Mouse (Mus musculus) midbrain, embryonic 11.5 days (tissue): ENCODE data around the gene Polh. TPM values are rescaled to one million over a fixed set of nuclear protein-coding genes. Genes with fewer than 3 reads are reported as not detected.
A peak's percentile ranks its signal among the peaks of the same experiment; 100 is the strongest.

Source experiments
- ATAC-seq: fragments of 200-750 bp; cut with Nextera tagmentation; 2 replicates; pipeline ENCODE4 v1.8.0; 2017; ENCODE audit warnings: moderate TSS enrichment, moderate library complexity; ENCODE audit not compliant: low FRiP score
- DNase-seq: peaks from one replicate; pipeline ENCODE4 v3.0.0; 2015; ENCODE audit warnings: low spot score; ENCODE audit errors: missing footprints
- H3K27ac ChIP-seq: fragments of 300-500 bp; sonication (generic); 2 replicates; pipeline ENCODE4 v1.5.1; 2014; ENCODE audit warnings: low read depth, low read length
- H3K27me3 ChIP-seq: fragments of 300-500 bp; sonication (generic); 2 replicates; pipeline ENCODE4 v1.6.1; 2014; ENCODE audit warnings: mild to moderate bottlenecking, low read length, moderate library complexity, mixed read lengths; ENCODE audit not compliant: control insufficient read depth, insufficient read depth
- H3K36me3 ChIP-seq: fragments of 300-500 bp; sonication (generic); 2 replicates; pipeline ENCODE4 v1.6.1; 2014; ENCODE audit warnings: mild to moderate bottlenecking, low read length, moderate library complexity, mixed read lengths; ENCODE audit not compliant: control insufficient read depth, insufficient read depth
- H3K4me1 ChIP-seq: fragments of 300-500 bp; sonication (generic); 2 replicates; pipeline ENCODE4 v1.6.1; 2014; ENCODE audit warnings: low read length; ENCODE audit not compliant: control insufficient read depth, insufficient read depth
- H3K4me2 ChIP-seq: fragments of 300-500 bp; sonication (generic); 2 replicates; pipeline ENCODE4 v1.6.1; 2014; ENCODE audit warnings: mild to moderate bottlenecking, moderate library complexity
- H3K4me3 ChIP-seq: fragments of 300-500 bp; sonication (generic); 2 replicates; pipeline ENCODE4 v1.5.1; 2014; ENCODE audit warnings: low read depth, low read length
- H3K9ac ChIP-seq: fragments of 300-500 bp; sonication (generic); 2 replicates; pipeline ENCODE4 v1.6.1; 2014; ENCODE audit warnings: low read length
- H3K9me3 ChIP-seq: fragments of 300-500 bp; sonication (generic); 2 replicates; pipeline ENCODE4 v1.6.1; 2016; ENCODE audit warnings: low read length; ENCODE audit not compliant: control insufficient read depth
- WGBS: fragments of 180-500 bp; shearing (Covaris S2); extraction: QIAGEN DNeasy Blood & Tissue Kit; methylation state at CpG from one replicate; pipeline ENCODE4 v1.1.7; 2014; 5-methylcytosine and 5-hydroxymethylcytosine counted together
- polyA plus RNA-seq: library from polyadenylated mRNA; unstranded; fragments of >200 nt; fragmentation: Nextera tagmentation; extraction: Ambion mirVana; gene quantifications from 2 replicates; pipeline ENCODE4 v1.2.1, GENCODE M21; 2014

The Polh gene
- polyA plus RNA-seq, 1 experiment from 2014 or later, result 10.8 TPM

DNA sequence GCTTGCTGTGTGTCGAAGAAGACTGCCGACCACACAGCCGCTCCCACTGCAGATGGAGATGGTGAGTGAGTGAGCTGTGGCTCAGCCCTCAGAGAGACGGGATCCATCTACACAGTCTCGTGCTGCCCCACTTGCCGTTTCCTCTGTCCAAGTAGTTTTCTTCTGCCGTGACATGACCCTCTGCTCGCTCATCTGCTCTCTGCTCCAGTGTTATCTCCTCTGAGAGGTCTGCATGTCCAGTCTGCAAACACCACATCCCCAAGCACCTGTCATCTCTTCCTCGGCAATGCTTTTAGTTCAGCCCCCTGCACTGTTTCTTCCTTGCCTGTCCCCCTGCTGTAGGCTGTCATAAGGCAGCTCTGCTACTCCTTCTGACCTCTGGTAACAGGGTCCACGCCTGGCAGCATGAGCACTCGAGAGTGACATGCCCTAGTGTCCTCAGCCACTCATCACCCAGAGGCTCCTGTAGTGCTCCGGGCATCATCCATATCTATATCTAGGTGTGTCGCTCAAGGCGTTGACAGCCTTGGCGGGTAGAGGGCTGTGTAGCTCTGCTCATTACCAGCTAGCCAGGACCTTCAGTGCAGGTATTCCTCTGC is 37.2 kb upstream of the Polh start:
- no peaks in the 10 kb centered on the region for H3K27me3 ChIP-seq
- H3K9me3 ChIP-seq, result no peaks in the 10 kb centered on the region
- H3K9ac ChIP-seq, result no peak overlapping the region
- no peak overlapping the region for H3K4me2 ChIP-seq
- H3K36me3 ChIP-seq, result peaks cover 38% of the 10 kb centered on the region
- DNase-seq, result no peak
- H3K4me3 ChIP-seq, result no peak overlapping the region
- 94% methylated on average over 15 of the region's 15 CpGs for WGBS
- H3K27ac ChIP-seq, result no peak overlapping the region
- no peak for ATAC-seq
- H3K4me1 ChIP-seq, result no peaks in the 10 kb centered on the region

DNA sequence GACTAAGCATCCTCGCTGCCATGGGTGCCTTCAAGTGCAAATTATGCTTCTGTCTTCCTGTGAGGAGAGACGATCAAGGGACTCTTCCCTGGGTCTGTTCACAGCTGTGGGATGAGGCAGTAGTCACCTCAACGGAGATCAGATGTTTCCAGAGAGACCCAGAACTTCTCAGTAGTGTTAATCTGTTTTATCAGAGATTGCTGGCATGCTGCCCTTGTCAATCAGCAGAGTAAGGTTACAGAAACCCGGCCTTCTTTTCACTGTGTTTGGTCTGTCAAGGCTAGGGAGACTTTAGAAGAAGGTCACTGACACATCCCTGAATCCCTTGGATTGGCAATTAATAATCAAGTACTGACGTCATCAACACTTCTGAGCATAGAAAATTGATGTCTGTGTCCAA is 35.0 kb upstream of the Polh start:
- Histone ChIP-seq H3K4me3 (no peak overlapping the region), H3K36me3 (peaks cover 29% of the 10 kb centered on the region), H3K27me3 (no peaks in the 10 kb centered on the region), H3K27ac (no peak overlapping the region), H3K9me3 (no peaks in the 10 kb centered on the region), H3K4me2 (no peak overlapping the region), H3K9ac (no peak overlapping the region), H3K4me1 (no peaks in the 10 kb centered on the region)
- DNase-seq (no peak), ATAC-seq (no peak)
- 87% methylated on average over 5 of the region's 5 CpGs for WGBS

DNA sequence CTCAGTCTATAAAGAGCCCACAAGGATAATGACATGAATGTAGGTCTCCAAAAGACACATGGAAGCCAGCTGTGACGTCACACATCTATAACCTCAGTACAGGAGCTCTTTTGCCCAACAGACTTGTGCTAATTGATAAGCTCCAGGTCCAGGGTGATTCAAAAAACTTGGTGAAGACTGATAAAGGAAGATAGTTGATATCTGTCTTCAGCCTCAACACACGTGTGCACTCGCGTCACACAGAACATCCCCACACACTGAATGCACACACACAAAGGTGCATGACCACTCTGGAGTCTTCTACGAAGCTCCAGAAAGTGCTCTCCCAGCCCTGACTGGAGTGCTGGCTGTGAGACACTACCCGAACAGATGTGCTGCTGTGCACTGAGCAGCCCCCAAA is 34.6 kb upstream of the Polh start:
- H3K36me3 ChIP-seq, result peaks cover 27% of the 10 kb centered on the region; the same call in 1 of the 2 replicates

DNA sequence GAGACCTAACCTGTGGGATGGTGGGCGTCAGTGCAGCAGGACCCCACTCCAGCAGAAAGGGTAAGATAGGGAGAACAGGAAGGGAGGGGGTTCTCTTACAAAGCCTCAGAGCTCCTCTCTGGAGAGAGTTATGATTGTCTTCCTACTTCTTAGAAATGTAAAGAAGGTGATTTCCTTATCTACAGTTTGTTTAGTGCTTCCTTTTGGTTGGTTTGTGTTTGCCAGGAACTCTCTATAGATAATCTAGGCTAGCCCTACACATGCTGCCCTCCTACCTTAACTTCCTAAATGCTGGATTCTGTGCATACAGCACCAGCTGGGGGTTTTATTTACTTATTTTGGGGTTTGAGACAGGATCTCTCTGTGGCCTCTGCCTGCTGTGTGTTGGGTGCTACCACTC is 33.6 kb upstream of the Polh start:
- no peaks in the 10 kb centered on the region for H3K9me3 ChIP-seq
- peaks cover 23% of the 10 kb centered on the region; the same call in 1 of the 2 replicates for H3K36me3 ChIP-seq
- H3K4me3 ChIP-seq, result no peak overlapping the region
- H3K27ac ChIP-seq, result no peak overlapping the region
- H3K27me3 ChIP-seq, result no peaks in the 10 kb centered on the region
- H3K9ac ChIP-seq, result no peak overlapping the region
- DNase-seq (no peak), ATAC-seq (no peak)
- no peak overlapping the region for H3K4me2 ChIP-seq
- WGBS, result 80% methylated on average over 1 of the region's 1 CpGs
- H3K4me1 ChIP-seq, result no peaks in the 10 kb centered on the region

More for the DNA sequence above, 34.6 kb upstream of the Polh start:
- H3K9ac ChIP-seq, result no peak overlapping the region
- no peak for DNase-seq
- H3K27me3 ChIP-seq, result no peaks in the 10 kb centered on the region
- 94% methylated on average over 6 of the region's 6 CpGs for WGBS
- no peak for ATAC-seq
- H3K4me1 ChIP-seq, result no peaks in the 10 kb centered on the region
- H3K27ac ChIP-seq, result no peak overlapping the region
- H3K9me3 ChIP-seq, result no peaks in the 10 kb centered on the region
- H3K4me3 ChIP-seq, result no peak overlapping the region
- no peak overlapping the region for H3K4me2 ChIP-seq

DNA sequence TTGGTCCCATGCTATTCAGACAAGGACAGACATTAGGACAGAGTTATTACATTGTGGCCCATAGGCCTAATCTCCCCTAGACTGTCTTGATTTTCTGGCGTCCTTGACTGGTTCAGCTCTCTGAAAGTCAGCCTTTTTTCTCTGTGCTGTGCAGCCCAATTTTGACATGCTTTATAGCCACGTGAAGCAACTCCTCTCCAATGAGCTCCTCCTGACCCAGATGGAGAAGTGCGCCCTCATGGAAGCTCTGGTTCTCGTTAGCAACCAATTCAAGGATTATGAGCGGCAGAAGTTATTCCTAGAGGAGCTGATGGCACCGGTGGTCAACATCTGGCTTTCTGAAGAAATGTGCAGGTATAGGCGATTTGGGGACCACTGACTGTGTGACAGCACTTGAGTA is 25.1 kb upstream of the Polh start:
- Histone ChIP-seq H3K4me3 (no peak overlapping the region), H3K4me1 (no peaks in the 10 kb centered on the region), H3K9me3 (no peaks in the 10 kb centered on the region), H3K27me3 (no peaks in the 10 kb centered on the region), H3K36me3 (peaks cover 31% of the 10 kb centered on the region), H3K27ac (no peak overlapping the region), H3K4me2 (no peak overlapping the region), H3K9ac (no peak overlapping the region)
- 89% methylated on average over 7 of the region's 7 CpGs for WGBS
- ATAC-seq, result no peak
- no peak for DNase-seq

DNA sequence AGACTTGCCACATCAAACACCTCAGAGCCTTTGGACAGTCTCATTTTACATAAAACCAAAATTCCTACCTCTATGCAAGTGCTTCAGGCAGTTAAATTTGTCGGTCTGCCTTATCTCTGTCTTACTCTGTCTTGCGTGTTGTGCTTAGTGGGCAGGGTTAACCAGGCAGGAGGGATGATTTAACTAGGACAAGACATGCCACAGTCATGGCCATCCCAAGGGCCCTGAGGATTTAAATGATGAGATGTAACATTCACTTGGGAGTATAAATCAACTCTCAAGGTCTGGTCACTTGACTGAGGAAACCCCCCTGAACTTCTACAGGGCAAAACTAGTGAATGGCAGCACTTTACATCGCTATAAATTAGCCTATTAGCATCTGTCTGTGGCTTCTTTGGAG is 19.2 kb upstream of the Polh start:
- Histone ChIP-seq H3K4me3 (no peak overlapping the region), H3K4me2 (no peak overlapping the region), H3K27me3 (no peaks in the 10 kb centered on the region), H3K9me3 (no peaks in the 10 kb centered on the region), H3K36me3 (peaks cover 41% of the 10 kb centered on the region), H3K27ac (no peak overlapping the region), H3K9ac (no peak overlapping the region), H3K4me1 (no peaks in the 10 kb centered on the region)
- 93% methylated on average over 3 of the region's 3 CpGs for WGBS
- DNase-seq (no peak), ATAC-seq (no peak)

DNA sequence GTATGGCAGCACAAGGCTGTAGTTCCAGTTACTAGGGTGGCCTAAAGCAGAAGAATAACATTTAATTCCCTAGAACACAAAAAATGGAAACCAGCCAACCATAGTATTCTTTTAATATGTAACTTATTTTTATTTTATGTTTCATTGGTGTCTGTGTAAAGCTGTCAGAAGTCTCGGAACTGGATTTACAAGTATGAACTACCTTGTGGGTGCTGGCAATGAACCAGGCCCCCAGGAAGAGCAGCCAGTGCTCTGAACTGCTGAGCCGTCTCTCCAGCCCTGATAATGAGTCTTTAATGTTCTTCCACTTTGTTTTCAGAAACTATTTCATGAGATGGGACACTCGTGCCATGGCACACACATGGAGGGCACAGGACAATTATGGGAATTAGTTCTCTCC is 8.1 kb upstream of the Polh start:
- Histone ChIP-seq H3K4me3 (no peak overlapping the region), H3K4me1 (no peaks in the 10 kb centered on the region), H3K27ac (no peak overlapping the region), H3K27me3 (no peaks in the 10 kb centered on the region), H3K4me2 (no peak overlapping the region), H3K9me3 (no peaks in the 10 kb centered on the region), H3K36me3 (peaks cover 36% of the 10 kb centered on the region), H3K9ac (no peak overlapping the region)
- ATAC-seq (no peak), DNase-seq (no peak)
- WGBS, result 92% methylated on average over 3 of the region's 3 CpGs

DNA sequence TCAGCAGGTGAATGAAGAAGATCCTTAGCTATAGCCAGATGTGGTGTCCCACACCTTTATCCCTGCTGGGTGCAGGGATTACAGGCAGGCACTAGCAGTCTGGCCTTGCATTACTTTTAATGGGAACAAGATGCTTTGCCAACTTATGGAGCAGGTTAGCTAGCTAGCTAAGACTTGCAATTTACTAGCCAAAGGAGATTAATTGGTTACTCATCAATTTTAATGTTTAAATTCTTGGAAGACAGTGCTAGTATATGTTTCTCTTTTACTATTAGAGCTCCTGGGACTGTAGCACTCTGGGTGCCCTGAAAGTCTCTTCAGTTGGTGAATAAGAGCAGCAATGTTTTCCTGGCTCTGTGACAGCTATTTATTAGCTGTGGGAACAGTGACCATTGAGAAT is 4.2 kb upstream of the Polh start:
- no peak overlapping the region for H3K27ac ChIP-seq
- no peak overlapping the region for H3K4me3 ChIP-seq
- no peak overlapping the region for H3K4me2 ChIP-seq
- H3K36me3 ChIP-seq, result peaks cover 25% of the 10 kb centered on the region
- H3K27me3 ChIP-seq, result no peaks in the 10 kb centered on the region
- DNase-seq, result no peak
- no peaks in the 10 kb centered on the region for H3K9me3 ChIP-seq
- peaks cover 12% of the 10 kb centered on the region for H3K4me1 ChIP-seq
- H3K9ac ChIP-seq, result no peak overlapping the region
- no peak for ATAC-seq

DNA sequence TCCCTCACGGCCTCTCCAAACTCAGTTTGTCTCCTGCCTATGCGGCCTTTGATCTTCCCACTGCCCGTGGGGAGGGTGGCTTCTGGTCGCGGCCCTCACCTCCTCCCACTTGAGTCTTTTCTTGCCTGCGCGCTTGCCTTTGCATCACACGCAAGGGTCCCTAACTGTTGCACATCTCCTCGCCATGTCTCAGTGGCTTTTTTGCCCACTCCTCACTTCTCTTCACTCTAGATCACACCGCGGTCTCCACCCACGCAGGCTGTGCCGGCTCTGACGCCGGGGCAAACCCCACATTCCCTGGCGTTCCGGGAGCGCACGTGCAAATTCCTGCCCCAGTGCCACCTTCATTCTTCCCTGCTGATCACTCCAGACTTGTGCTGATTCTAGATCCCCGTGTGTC is 633 bp upstream of the Polh start:
- no peak for ATAC-seq
- Histone ChIP-seq H3K27me3 (no peaks in the 10 kb centered on the region), H3K36me3 (peaks cover 13% of the 10 kb centered on the region), H3K9me3 (no peaks in the 10 kb centered on the region), H3K4me2 (peak overlapping the region; percentile 94), H3K4me3 (peak overlapping the region; percentile 70), H3K4me1 (peaks cover 17% of the 10 kb centered on the region), H3K27ac (no peak overlapping the region), H3K9ac (peak overlapping the region; percentile 79)
- 0% methylated on average over 20 of the region's 20 CpGs for WGBS
- DNase-seq, result no peak
